Comparison of ENCODE assay signal across 8 mouse cellular contexts in genomic region chr19:45300691-45301431, GRCm38 (mm10).
A peak's percentile ranks its signal among the peaks of the same experiment; 100 is the strongest.
DNase-seq lines count a peak whose midpoint lies in the region; ATAC-seq and TF ChIP-seq lines count a peak whose summit lies in the region.

No protein-coding gene starts in this region.

- DNase-seq in spleen, adult 2 months (ENCODE audit: low read depth in 1 of 2, low spot score in 2 of 2), result peak in 1 of 2 experiments; percentile 26
- DNase-seq in spleen, adult 12 weeks (ENCODE audit: low spot score), result no peak
- DNase-seq in cerebellum, postnatal 14 days, result peak; percentile 80 to 84
- DNase-seq in gastrocnemius, postnatal 14 days, result peak; percentile 58
- DNase-seq in kidney, postnatal 0 days (ENCODE audit: low spot score), result peak; percentile 77
- DNase-seq in thymus, postnatal 25 days, result peak; percentile 21

- H3K9me3 ChIP-seq in kidney, postnatal 0 days (replicated peaks; ENCODE audit: low read length), result no peaks in the 10 kb centered on the region

- peak overlapping the region; percentile 19; the same call in 1 of the 2 replicates for H3K9ac ChIP-seq in kidney, postnatal 0 days (ENCODE audit: low read depth, low read length)

- intact Hi-C loops in gastrocnemius, postnatal 14 days (cut with DNase I; ENCODE audit: low total_unique reads), result loop anchor here (5.0 kb wide), 1 partner anchor 79 kb away; no protein-coding TSS in a partner anchor

- H3K27me3 ChIP-seq in spleen, adult 2 months (ENCODE audit: control insufficient read depth, insufficient read depth, low read length), result peaks cover 23% of the 10 kb centered on the region
- peaks cover 26% of the 10 kb centered on the region for H3K27me3 ChIP-seq in kidney, postnatal 0 days (ENCODE audit: insufficient read depth, low read length)

- peak; percentile 22; the same call in 1 of the 2 replicates for TF ChIP-seq CTCF in spleen, adult 2 months (IDR thresholded peaks at IDR 0.05; ENCODE audit: extremely low read depth, insufficient read depth, insufficient read length, insufficient replicate concordance)
- peak; percentile 75 for TF ChIP-seq CTCF in kidney, postnatal 0 days (IDR thresholded peaks at IDR 0.05; ENCODE audit: low read depth)

- 10% methylated on average over 22 of the region's 22 CpGs for WGBS in spleen, adult 2 months
- WGBS in kidney, postnatal 0 days, result 5% methylated on average over 22 of the region's 22 CpGs

- 0 out of 2 replicates have a peak, but pooled peaks have one; percentile 35 for ATAC-seq in kidney, postnatal 0 days (replicated peaks; ENCODE audit: low FRiP score, low read depth)
- ATAC-seq in megakaryocyte progenitor cell, adult 5-6 weeks (replicated peaks; ENCODE audit: poor library complexity), result peak; percentile 39; the same call in 1 of the 2 replicates
- ATAC-seq in monocyte, adult 5-6 weeks (replicated peaks; ENCODE audit: insufficient number of reproducible peaks, low FRiP score, low TSS enrichment, poor library complexity, severe bottlenecking), result no peak

- TF ChIP-seq POLR2A in spleen, adult 2 months (IDR thresholded peaks at IDR 0.05; ENCODE audit: low read depth, low read length), result no peak

- H3K36me3 ChIP-seq in spleen, adult 2 months (ENCODE audit: control insufficient read depth, insufficient read depth, low read length), result no peaks in the 10 kb centered on the region
- H3K36me3 ChIP-seq in kidney, postnatal 0 days (ENCODE audit: insufficient read depth, low read length), result no peaks in the 10 kb centered on the region

- no peak overlapping the region for H3K27ac ChIP-seq in spleen, adult 2 months (ENCODE audit: insufficient read depth, low read length)
- H3K27ac ChIP-seq in kidney, postnatal 0 days, result no peak overlapping the region

- peak overlapping the region; percentile 39; the same call in 1 of the 2 replicates for H3K4me3 ChIP-seq in spleen, adult 2 months (ENCODE audit: extremely low read depth, insufficient read depth, insufficient read length)
- peak overlapping the region; percentile 60 for H3K4me3 ChIP-seq in kidney, postnatal 0 days (replicated peaks; ENCODE audit: low read depth, low read length)

- H3K4me1 ChIP-seq in spleen, adult 2 months (ENCODE audit: control insufficient read depth, insufficient read depth, insufficient read length), result peaks cover 9% of the 10 kb centered on the region; the same call in 1 of the 2 replicates
- H3K4me1 ChIP-seq in kidney, postnatal 0 days (replicated peaks; ENCODE audit: insufficient read depth, low read length), result no peaks in the 10 kb centered on the region; the same call in 1 of the 2 replicates

- peak overlapping the region; percentile 98 for H3K4me2 ChIP-seq in kidney, postnatal 0 days (ENCODE audit: low read length)
